Mouse (Mus musculus) mouse trophoblast stem cell (cell line): Measurements from ENCODE around the gene Muc3.

Source experiments
- in situ Hi-C, 2 experiments: fragments of 300-500 bp; cut with MseI, MboI; formaldehyde crosslinking; loops; 2 replicates in 1 of 2; 3 replicates in 1 of 2; pipeline ENCODE4 v1.15.1; 2025

Muc3 gene

GRCm38 (mm10) chr5:137096037-137096436 is 53.1 kb downstream of the Muc3 start:
- in situ Hi-C loops: no loop called here

DNA sequence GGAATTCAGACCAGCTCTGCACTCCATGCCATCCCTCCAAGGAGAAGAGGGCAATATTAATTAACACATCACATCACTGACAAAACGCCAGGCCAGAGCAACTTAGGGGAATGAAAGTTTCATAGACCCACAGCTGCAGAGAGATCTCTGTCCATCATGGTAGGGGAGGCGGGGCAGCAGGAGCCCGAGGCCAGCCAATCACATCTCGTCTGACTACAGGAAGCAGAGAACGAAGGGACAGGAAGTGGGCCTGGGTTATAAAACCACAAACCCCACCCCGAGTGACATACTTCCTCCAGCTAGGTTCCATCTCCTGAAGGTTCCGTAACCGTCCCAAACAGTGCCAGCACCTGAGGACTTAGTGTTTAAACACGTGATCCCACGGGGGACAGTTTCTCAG is 54.0 kb downstream of the Muc3 start:
- in situ Hi-C loops: no loop called here

GRCm38 (mm10) chr5:137093720-137094119 is 55.4 kb downstream of the Muc3 start:
- in situ Hi-C loops: no loop called here

DNA sequence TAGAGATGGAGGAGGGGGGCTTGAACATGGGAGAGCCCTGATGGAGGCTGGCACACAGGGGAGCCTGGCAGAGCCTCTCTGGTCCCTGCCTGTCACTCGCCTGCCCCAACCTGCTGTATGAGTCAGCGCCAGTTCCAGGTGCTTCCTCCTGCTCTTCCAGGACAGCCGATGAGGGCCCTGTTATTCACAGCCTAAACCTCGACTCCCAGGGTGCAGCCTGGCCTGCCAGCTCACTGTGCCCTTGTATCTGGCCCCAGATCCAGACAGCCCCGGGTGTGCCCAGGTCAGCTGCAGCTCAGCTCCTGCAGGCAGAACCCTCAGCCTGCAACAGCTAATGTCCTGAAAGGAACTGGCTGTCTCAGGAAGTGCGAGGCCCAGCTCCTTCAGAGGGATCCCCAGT is 57.6 kb downstream of the Muc3 start:
- in situ Hi-C loops: no loop called here

- in situ Hi-C loops: no loop called here
These were observed 58.3 kb downstream of the Muc3 start for GRCm38 (mm10) chr5:137090870-137091269.

GRCm38 (mm10) chr5:137087410-137087809 is 61.7 kb downstream of the Muc3 start:
- in situ Hi-C loops: no loop called here

DNA sequence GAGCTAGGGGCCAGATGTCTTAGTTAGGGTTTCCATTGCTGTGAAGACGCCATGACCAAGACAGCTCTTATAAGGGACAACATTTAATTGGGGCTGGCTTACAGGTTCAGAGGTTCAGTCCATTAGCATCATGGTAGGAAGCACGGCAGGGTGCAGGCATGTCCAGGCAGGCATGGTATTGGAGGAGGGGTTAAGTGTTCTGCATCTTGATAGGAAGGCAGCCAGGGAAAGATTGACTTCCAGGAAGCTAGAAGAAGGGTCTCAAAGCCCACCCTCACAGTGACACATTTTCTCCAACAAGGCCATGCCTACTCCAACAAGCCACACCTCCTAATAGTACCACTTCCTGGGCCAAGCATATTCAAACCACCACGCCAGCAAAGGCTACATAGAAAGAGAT is 63.4 kb downstream of the Muc3 start:
- in situ Hi-C loops: no loop called here

- in situ Hi-C loops: no loop called here
These were observed 64.1 kb downstream of the Muc3 start for GRCm38 (mm10) chr5:137085021-137085420.
